ENCODE assay signal across 9 mouse cellular contexts in the genomic region with DNA sequence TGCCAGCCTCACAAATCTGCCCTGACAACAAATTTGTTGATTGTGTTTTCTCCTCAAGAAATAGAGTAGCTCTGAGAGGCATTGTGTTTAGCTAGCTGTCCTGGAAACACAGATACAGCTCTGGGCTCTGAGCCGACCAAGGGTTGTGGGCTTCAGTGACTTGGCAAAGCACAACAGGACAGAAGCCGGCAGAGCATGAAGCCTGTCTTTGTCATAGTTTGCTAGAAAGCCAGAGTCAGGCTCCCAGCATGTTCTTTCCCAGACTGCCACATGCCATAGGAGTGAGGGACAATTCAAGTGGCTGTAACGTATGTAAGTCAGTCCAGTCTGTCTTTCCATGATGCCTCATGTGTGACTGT.
DNase-seq lines count a peak whose midpoint lies in the region; ATAC-seq and TF ChIP-seq lines count a peak whose summit lies in the region.
"Had no signal": no experiment of that assay in that cellular context is flagged by ENCODE, and none has a peak within 500 bp of the region (broad histone marks: within the 10 kb centered on the region; RNA-seq: fewer than 3 reads in every experiment).

No protein-coding gene starts in this region.

- H3K4me3 ChIP-seq in gastrocnemius, adult 2 months = no peak overlapping the region
- H3K4me3 ChIP-seq in heart, embryonic 15.5 days = no peak overlapping the region
- H3K4me3 ChIP-seq: limb, embryonic 12.5 days had no signal

- H3K27ac ChIP-seq in gastrocnemius, adult 2 months = peak overlapping the region; percentile 66
- peak overlapping the region; percentile 78 for H3K27ac ChIP-seq in heart, embryonic 15.5 days
- H3K27ac ChIP-seq: limb, embryonic 12.5 days had no signal

- intact Hi-C loops in gastrocnemius, adult 2 months (cut with DNase I) = no loop called here

- no peaks in the 10 kb centered on the region for H3K36me3 ChIP-seq in heart, embryonic 15.5 days
- H3K36me3 ChIP-seq: limb, embryonic 12.5 days had no signal

- peak; percentile 83 for ATAC-seq in heart, embryonic 15.5 days (replicated peaks; ENCODE audit: insufficient number of reproducible peaks, insufficient read depth, low FRiP score, low read depth)
- no peak for ATAC-seq in granulocyte monocyte progenitor cell, adult 5-6 weeks (replicated peaks; ENCODE audit: poor library complexity, severe bottlenecking)

- no peaks in the 10 kb centered on the region for H3K27me3 ChIP-seq in heart, embryonic 15.5 days
- H3K27me3 ChIP-seq: limb, embryonic 12.5 days had no signal

- H3K4me2 ChIP-seq in heart, embryonic 15.5 days = no peak overlapping the region
- H3K4me2 ChIP-seq: limb, embryonic 12.5 days had no signal

- peaks cover 32% of the 10 kb centered on the region for H3K4me1 ChIP-seq in heart, embryonic 15.5 days (replicated peaks)

- no peak for TF ChIP-seq CTCF in gastrocnemius, adult 2 months (IDR thresholded peaks at IDR 0.05)

- no peak overlapping the region for H3K9ac ChIP-seq in heart, embryonic 15.5 days
- H3K9ac ChIP-seq: limb, embryonic 12.5 days had no signal

- no peaks in the 10 kb centered on the region for H3K9me3 ChIP-seq in heart, embryonic 15.5 days (replicated peaks)
- H3K9me3 ChIP-seq: limb, embryonic 12.5 days had no signal

- peak; percentile 45 for DNase-seq in gastrocnemius, adult 2 months
- DNase-seq in gastrocnemius, adult 8-10 months (ENCODE audit: low spot score in 2 of 2) = no peak
- DNase-seq in right cerebral cortex, postnatal 14 days = peak; percentile 13
- DNase-seq in right cerebral cortex, adult 2 months (ENCODE audit: low spot score in 2 of 2) = no peak
- peak; percentile 65 to 78 for DNase-seq in layer of hippocampus, postnatal 14 days (ENCODE audit: low spot score in 2 of 2)
- no peak for DNase-seq in thymus, postnatal 4 days

- WGBS in heart, embryonic 15.5 days = 22% methylated on average over 3 of the region's 3 CpGs

Comparison
In these comparisons a context has a peak if more than half of its experiments do, and no peak if none do; other contexts are left out.
1. DNase-seq: peak in gastrocnemius, adult 2 months (single experiment), right cerebral cortex, postnatal 14 days (single experiment) and layer of hippocampus, postnatal 14 days (2 of 2); none in gastrocnemius, adult 8-10 months (0 of 2), right cerebral cortex, adult 2 months (0 of 2) and thymus, postnatal 4 days (single experiment).